Mouse (Mus musculus): ENCODE data around the gene Oprl1. TPM values are rescaled to one million over a fixed set of nuclear protein-coding genes. Genes with fewer than 3 reads are reported as not detected.

The Oprl1 gene
- polyA plus RNA-seq, 1 experiment from 2014 or later: 102 TPM

- WGBS: 68% methylated on average over 3 of the region's 3 CpGs
- H3K4me2 ChIP-seq (replicated peaks): no peak overlapping the region
- DNase-seq (ENCODE audit: low spot score): no peak
- peaks cover 18% of the 10 kb centered on the region for H3K36me3 ChIP-seq (replicated peaks; ENCODE audit: control insufficient read depth, insufficient read depth)
- no peak overlapping the region for H3K27ac ChIP-seq
- ATAC-seq (ENCODE audit: low FRiP score): no peak
- no peak overlapping the region for H3K4me3 ChIP-seq (replicated peaks; ENCODE audit: low read length)
- H3K27me3 ChIP-seq (ENCODE audit: control insufficient read depth, insufficient read depth, low read length): no peaks in the 10 kb centered on the region
- no peak overlapping the region for H3K9ac ChIP-seq
- no peaks in the 10 kb centered on the region for H3K9me3 ChIP-seq (ENCODE audit: control insufficient read depth, low read length)
- H3K4me1 ChIP-seq (replicated peaks; ENCODE audit: control insufficient read depth, insufficient read depth, low read length): no peaks in the 10 kb centered on the region
Observed at GRCm38 (mm10) chr2:181730051-181730450, 15.2 kb downstream of the Oprl1 start.

- Histone ChIP-seq H3K4me2 (replicated peaks) (no peak overlapping the region), H3K4me3 (replicated peaks; ENCODE audit: low read length) (no peak overlapping the region), H3K9me3 (ENCODE audit: control insufficient read depth, low read length) (no peaks in the 10 kb centered on the region), H3K27ac (no peak overlapping the region), H3K36me3 (replicated peaks; ENCODE audit: control insufficient read depth, insufficient read depth) (no peaks in the 10 kb centered on the region), H3K9ac (no peak overlapping the region), H3K4me1 (replicated peaks; ENCODE audit: control insufficient read depth, insufficient read depth, low read length) (no peaks in the 10 kb centered on the region), H3K27me3 (ENCODE audit: control insufficient read depth, insufficient read depth, low read length) (no peaks in the 10 kb centered on the region)
- ATAC-seq (ENCODE audit: low FRiP score) (no peak), DNase-seq (ENCODE audit: low spot score) (no peak)
- WGBS: 81% methylated on average over 1 of the region's 1 CpGs
Observed at GRCm38 (mm10) chr2:181752626-181753025, 37.8 kb downstream of the Oprl1 start.

GRCm38 (mm10) chr2:181758147-181758725 lies 43.4 kb downstream of the Oprl1 start:
- DNase-seq (ENCODE audit: low spot score) (no peak), ATAC-seq (ENCODE audit: low FRiP score) (no peak)
- H3K9me3 ChIP-seq (ENCODE audit: control insufficient read depth, low read length): no peaks in the 10 kb centered on the region
- H3K27me3 ChIP-seq (ENCODE audit: control insufficient read depth, insufficient read depth, low read length): no peaks in the 10 kb centered on the region
- H3K36me3 ChIP-seq (replicated peaks; ENCODE audit: control insufficient read depth, insufficient read depth): no peaks in the 10 kb centered on the region
- no peak overlapping the region for H3K4me2 ChIP-seq (replicated peaks)
- H3K4me1 ChIP-seq (replicated peaks; ENCODE audit: control insufficient read depth, insufficient read depth, low read length): peaks cover 20% of the 10 kb centered on the region
- 66% methylated on average over 2 of the region's 2 CpGs for WGBS
- no peak overlapping the region for H3K27ac ChIP-seq
- no peak overlapping the region for H3K9ac ChIP-seq
- no peak overlapping the region for H3K4me3 ChIP-seq (replicated peaks; ENCODE audit: low read length)

- Histone ChIP-seq H3K27me3 (ENCODE audit: control insufficient read depth, insufficient read depth, low read length) (no peaks in the 10 kb centered on the region), H3K4me1 (replicated peaks; ENCODE audit: control insufficient read depth, insufficient read depth, low read length) (peaks cover 28% of the 10 kb centered on the region), H3K36me3 (replicated peaks; ENCODE audit: control insufficient read depth, insufficient read depth) (no peaks in the 10 kb centered on the region), H3K9me3 (ENCODE audit: control insufficient read depth, low read length) (no peaks in the 10 kb centered on the region), H3K4me2 (replicated peaks) (0 out of 2 replicates have a peak overlapping the region, but pooled peaks have one; percentile 4), H3K27ac (peak overlapping the region; percentile 44), H3K9ac (no peak overlapping the region), H3K4me3 (replicated peaks; ENCODE audit: low read length) (no peak overlapping the region)
- DNase-seq (ENCODE audit: low spot score): peak; percentile 40
- peak; percentile 66 for ATAC-seq (ENCODE audit: low FRiP score)
- 10% methylated on average over 4 of the region's 4 CpGs for WGBS
Observed at GRCm38 (mm10) chr2:181759041-181759440, 44.2 kb downstream of the Oprl1 start.

- peak within 1 kb of the TSS; percentile 94 for H3K27ac ChIP-seq
- H3K4me1 ChIP-seq (replicated peaks; ENCODE audit: control insufficient read depth, insufficient read depth, low read length): peaks cover 49% of the 10 kb centered on the region
- ATAC-seq (ENCODE audit: low FRiP score) (peak; percentile 58), DNase-seq (ENCODE audit: low spot score) (peak; percentile 31)
- H3K4me3 ChIP-seq (replicated peaks; ENCODE audit: low read length): peak within 1 kb of the TSS; percentile 29
- no peaks in the 10 kb centered on the region for H3K27me3 ChIP-seq (ENCODE audit: control insufficient read depth, insufficient read depth, low read length)
- peak within 1 kb of the TSS; percentile 55 for H3K9ac ChIP-seq
- 9% methylated on average over 8 of the region's 8 CpGs for WGBS
- H3K9me3 ChIP-seq (ENCODE audit: control insufficient read depth, low read length): no peaks in the 10 kb centered on the region
- peak within 1 kb of the TSS; percentile 69 for H3K4me2 ChIP-seq (replicated peaks)
- no peaks in the 10 kb centered on the region for H3K36me3 ChIP-seq (replicated peaks; ENCODE audit: control insufficient read depth, insufficient read depth)
Observed at GRCm38 (mm10) chr2:181763006-181763830, 48.4 kb downstream of the Oprl1 start, which contains the start of gene Myt1. TSS of gene Myt1 (plus strand) at chr2:181763332.

GRCm38 (mm10) chr2:181763886-181764527 lies 49.2 kb downstream of the Oprl1 start:
- H3K27me3 ChIP-seq (ENCODE audit: control insufficient read depth, insufficient read depth, low read length): no peaks in the 10 kb centered on the region
- peak overlapping the region; percentile 29 for H3K4me3 ChIP-seq (replicated peaks; ENCODE audit: low read length)
- no peaks in the 10 kb centered on the region for H3K36me3 ChIP-seq (replicated peaks; ENCODE audit: control insufficient read depth, insufficient read depth)
- no peaks in the 10 kb centered on the region for H3K9me3 ChIP-seq (ENCODE audit: control insufficient read depth, low read length)
- peak overlapping the region; percentile 94 for H3K27ac ChIP-seq
- peak; percentile 29 for DNase-seq (ENCODE audit: low spot score)
- peak overlapping the region; percentile 55 for H3K9ac ChIP-seq
- ATAC-seq (ENCODE audit: low FRiP score): no peak
- H3K4me2 ChIP-seq (replicated peaks): peak overlapping the region; percentile 69
- peaks cover 51% of the 10 kb centered on the region for H3K4me1 ChIP-seq (replicated peaks; ENCODE audit: control insufficient read depth, insufficient read depth, low read length)
- WGBS: 7% methylated on average over 14 of the region's 14 CpGs

- H3K9ac ChIP-seq: peak overlapping the region; percentile 55
- H3K4me3 ChIP-seq (replicated peaks; ENCODE audit: low read length): peak overlapping the region; percentile 29
- peak; percentile 47 for ATAC-seq (ENCODE audit: low FRiP score)
- H3K4me2 ChIP-seq (replicated peaks): peak overlapping the region; percentile 69
- peaks cover 53% of the 10 kb centered on the region for H3K4me1 ChIP-seq (replicated peaks; ENCODE audit: control insufficient read depth, insufficient read depth, low read length)
- H3K36me3 ChIP-seq (replicated peaks; ENCODE audit: control insufficient read depth, insufficient read depth): no peaks in the 10 kb centered on the region
- DNase-seq (ENCODE audit: low spot score): peak; percentile 66
- H3K9me3 ChIP-seq (ENCODE audit: control insufficient read depth, low read length): no peaks in the 10 kb centered on the region
- H3K27me3 ChIP-seq (ENCODE audit: control insufficient read depth, insufficient read depth, low read length): no peaks in the 10 kb centered on the region
- 0% methylated on average over 10 of the region's 10 CpGs for WGBS
- peak overlapping the region; percentile 94 for H3K27ac ChIP-seq
Observed at GRCm38 (mm10) chr2:181764600-181764999, 49.8 kb downstream of the Oprl1 start.

DNA sequence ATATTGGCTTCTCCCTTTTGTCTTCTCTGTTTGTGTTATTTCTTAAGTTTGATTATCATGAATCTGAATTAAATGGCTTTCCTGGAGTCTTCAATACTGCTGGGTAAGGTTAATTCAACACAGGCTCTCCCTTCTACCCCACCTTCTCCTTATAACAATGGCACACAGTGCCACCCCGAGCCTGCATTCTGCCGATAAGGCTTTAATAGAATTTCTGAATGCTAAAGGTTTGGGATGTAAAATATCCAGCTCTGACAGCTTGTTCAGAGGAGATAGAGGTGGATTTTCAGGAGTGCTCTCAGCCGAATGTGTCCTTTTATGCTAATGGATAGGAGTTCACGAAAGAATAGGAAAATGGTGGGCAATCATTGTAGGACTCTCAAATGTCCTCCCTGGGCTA lies 50.4 kb downstream of the Oprl1 start:
- peaks cover 60% of the 10 kb centered on the region for H3K4me1 ChIP-seq (replicated peaks; ENCODE audit: control insufficient read depth, insufficient read depth, low read length)
- ATAC-seq (ENCODE audit: low FRiP score): no peak
- 32% methylated on average over 4 of the region's 4 CpGs for WGBS
- peak overlapping the region; percentile 69 for H3K4me2 ChIP-seq (replicated peaks)
- peak overlapping the region; percentile 94 for H3K27ac ChIP-seq
- no peaks in the 10 kb centered on the region for H3K9me3 ChIP-seq (ENCODE audit: control insufficient read depth, low read length)
- DNase-seq (ENCODE audit: low spot score): peak; percentile 49
- H3K27me3 ChIP-seq (ENCODE audit: control insufficient read depth, insufficient read depth, low read length): no peaks in the 10 kb centered on the region
- H3K36me3 ChIP-seq (replicated peaks; ENCODE audit: control insufficient read depth, insufficient read depth): no peaks in the 10 kb centered on the region
- peak overlapping the region; percentile 29 for H3K4me3 ChIP-seq (replicated peaks; ENCODE audit: low read length)
- H3K9ac ChIP-seq: peak overlapping the region; percentile 55

Measured in hindbrain, embryonic 14.5 days (tissue).